Mouse (Mus musculus) neural tube, embryonic 13.5 days (tissue): Measurements from ENCODE around the gene Zbtb12. TPM values are rescaled to one million over a fixed set of nuclear protein-coding genes. Genes with fewer than 3 reads are reported as not detected.
"Not testable (repeated sequence)": the region's sequence is repeated elsewhere in the genome, so short reads cannot be mapped to it uniquely, and the experiment has no call there.

Source experiments
- ATAC-seq: fragments of 200-750 bp; cut with Nextera tagmentation; 2 replicates; pipeline ENCODE4 v1.8.0; 2017; ENCODE audit warnings: low read depth, mild to moderate bottlenecking, moderate TSS enrichment, moderate library complexity
- H3K27ac ChIP-seq: fragments of 300-500 bp; sonication (generic); replicated peaks from 2 replicates; pipeline ENCODE4 v1.5.1; 2015; ENCODE audit warnings: moderate library complexity, mild to moderate bottlenecking, inconsistent platforms
- H3K27me3 ChIP-seq: fragments of 300-500 bp; sonication (generic); 2 replicates; pipeline ENCODE4 v1.6.1; 2015; ENCODE audit warnings: mild to moderate bottlenecking, inconsistent platforms
- H3K36me3 ChIP-seq: fragments of 300-500 bp; sonication (generic); 2 replicates; pipeline ENCODE4 v1.6.1; 2015; ENCODE audit warnings: mild to moderate bottlenecking, inconsistent platforms
- H3K4me1 ChIP-seq: fragments of 300-500 bp; sonication (generic); replicated peaks from 2 replicates; pipeline ENCODE4 v1.6.1; 2015; ENCODE audit warnings: inconsistent platforms
- H3K4me2 ChIP-seq: fragments of 300-500 bp; sonication (generic); 2 replicates; pipeline ENCODE4 v1.6.1; 2015; ENCODE audit warnings: inconsistent platforms, mild to moderate bottlenecking, moderate library complexity
- H3K4me3 ChIP-seq: fragments of 300-500 bp; sonication (generic); 2 replicates; pipeline ENCODE4 v1.5.1; 2015; ENCODE audit warnings: mild to moderate bottlenecking, inconsistent platforms
- H3K9ac ChIP-seq: fragments of 300-500 bp; sonication (generic); 2 replicates; pipeline ENCODE4 v1.6.1; 2015; ENCODE audit warnings: moderate library complexity, mild to moderate bottlenecking, inconsistent platforms
- H3K9me3 ChIP-seq: fragments of 300-500 bp; sonication (generic); 2 replicates; pipeline ENCODE4 v1.6.1; 2016; ENCODE audit warnings: inconsistent platforms
- WGBS: fragments of 180-500 bp; shearing (Covaris S2); methylation state at CpG from one replicate; pipeline ENCODE4 v1.1.7; 2015; 5-methylcytosine and 5-hydroxymethylcytosine counted together
- polyA plus RNA-seq: library from polyadenylated mRNA; unstranded; fragments of >200 nt; fragmentation: Nextera tagmentation; extraction: Ambion mirVana; gene quantifications from 2 replicates; pipeline ENCODE4 v1.2.1, GENCODE M21; 2015

Gene Zbtb12
- 9.5 and 10.4 TPM in 2 replicates for polyA plus RNA-seq

DNA sequence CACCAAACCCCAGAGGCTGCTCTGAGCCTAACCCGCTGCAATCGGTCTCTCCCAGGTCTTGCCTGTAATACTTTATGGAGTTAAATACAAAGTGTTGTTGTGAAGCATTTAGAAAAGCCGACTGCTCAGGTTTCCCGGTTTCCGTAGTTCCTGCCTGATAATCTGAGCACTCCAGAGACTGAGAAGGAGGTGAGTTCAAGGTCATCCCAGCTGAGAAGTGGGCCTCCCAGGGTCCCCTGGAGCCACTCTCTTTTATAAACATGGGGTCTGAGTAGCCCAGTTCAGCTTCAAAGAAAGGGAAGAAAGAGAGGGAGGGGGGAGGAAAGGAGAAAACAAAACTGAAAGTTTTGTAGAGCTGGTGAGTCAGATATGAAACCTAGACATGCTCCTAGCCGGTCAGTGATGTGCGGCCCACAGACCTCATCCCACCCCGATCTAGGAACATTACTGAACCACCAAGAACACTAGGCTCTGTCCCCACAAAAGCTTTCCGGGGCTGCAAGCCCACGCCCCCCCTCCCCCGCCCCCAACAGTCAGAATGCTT is at the start of gene Zbtb12:
Gene Zbtb12, plus strand, starts transcription at position 148 of the 544 bp plus-strand sequence.
- WGBS, result 67% methylated on average over 11 of the region's 11 CpGs
- Histone ChIP-seq H3K36me3 (no peaks in the 10 kb centered on the region), H3K4me2 (no peak within 1 kb of the TSS), H3K9ac (no peak within 1 kb of the TSS), H3K27ac (no peak within 1 kb of the TSS), H3K4me1 (no peaks in the 10 kb centered on the region), H3K9me3 (no peaks in the 10 kb centered on the region), H3K4me3 (no peak within 1 kb of the TSS), H3K27me3 (peaks cover 12% of the 10 kb centered on the region)
- no peak for ATAC-seq

DNA sequence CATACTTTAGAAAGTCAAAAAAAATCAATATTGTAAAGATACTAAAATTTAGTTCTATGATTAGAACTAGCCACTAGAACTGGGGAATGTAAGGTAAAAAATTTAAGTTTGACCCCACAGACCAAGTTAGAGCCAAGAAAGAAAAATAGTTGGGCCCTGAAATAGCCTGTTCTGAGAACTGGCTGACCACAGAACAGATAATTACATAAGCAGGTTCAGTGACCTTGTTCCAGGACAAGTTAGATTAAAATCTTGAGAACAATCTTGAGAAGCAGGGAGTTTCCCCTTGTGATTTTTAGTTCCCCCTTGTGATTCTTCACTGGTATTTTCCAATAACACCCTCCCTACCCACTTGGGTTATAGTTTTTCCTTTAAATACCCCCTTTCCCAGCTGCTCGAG is 48.5 kb upstream of the Zbtb12 start:
- not testable (repeated sequence) for ATAC-seq, H3K27me3 ChIP-seq, H3K9ac ChIP-seq, H3K4me1 ChIP-seq, H3K27ac ChIP-seq, H3K4me3 ChIP-seq, H3K4me2 ChIP-seq, H3K9me3 ChIP-seq
- 94% methylated on average over 1 of the region's 1 CpGs for WGBS
- H3K36me3 ChIP-seq, result peaks cover 83% of the 10 kb centered on the region

DNA sequence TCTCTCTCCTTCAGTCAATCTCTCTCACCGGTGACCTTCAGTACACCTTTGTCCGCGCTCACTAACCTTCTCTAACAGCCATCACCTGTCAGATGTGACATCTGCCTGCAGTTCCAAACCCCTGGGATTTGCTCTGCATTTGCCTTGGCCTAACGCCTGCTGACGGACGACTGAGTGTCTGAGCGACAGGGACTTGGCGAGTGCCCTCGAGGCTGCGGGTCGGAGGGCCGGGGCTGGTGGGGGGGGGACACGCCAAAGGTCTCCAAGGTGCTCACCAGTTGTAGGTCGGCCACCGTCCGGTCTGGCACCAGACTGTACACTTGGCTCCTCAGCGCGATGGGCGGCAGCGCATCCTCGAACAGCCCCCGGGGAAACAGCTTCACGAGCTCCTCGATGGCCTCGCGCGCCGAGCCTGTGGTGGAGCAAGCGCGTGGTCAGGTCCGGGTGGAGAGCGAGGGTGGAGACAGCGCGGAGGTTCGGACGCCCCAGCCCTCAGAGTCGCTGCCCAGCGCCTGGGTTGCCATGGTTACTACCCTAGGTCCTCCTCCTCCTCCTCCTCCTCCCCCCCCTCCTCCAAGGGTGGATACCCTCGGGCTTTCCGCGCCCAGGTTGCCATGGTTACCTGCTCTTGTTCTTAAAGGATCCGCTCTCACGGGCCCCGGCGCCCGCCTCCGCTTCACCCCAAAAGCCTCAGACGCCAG is 43.0 kb upstream of the Zbtb12 start:
- WGBS, result 4% methylated on average over 48 of the region's 48 CpGs
- peak overlapping the region; percentile 82 for H3K27ac ChIP-seq
- H3K27me3 ChIP-seq, result no peaks in the 10 kb centered on the region
- peak; percentile 81 for ATAC-seq
- H3K4me3 ChIP-seq, result peak overlapping the region; percentile 84
- peak overlapping the region; percentile 77 for H3K9ac ChIP-seq
- H3K9me3 ChIP-seq, result no peaks in the 10 kb centered on the region
- H3K36me3 ChIP-seq, result peaks cover 64% of the 10 kb centered on the region
- peaks cover 30% of the 10 kb centered on the region for H3K4me1 ChIP-seq
- H3K4me2 ChIP-seq, result peak overlapping the region; percentile 100

DNA sequence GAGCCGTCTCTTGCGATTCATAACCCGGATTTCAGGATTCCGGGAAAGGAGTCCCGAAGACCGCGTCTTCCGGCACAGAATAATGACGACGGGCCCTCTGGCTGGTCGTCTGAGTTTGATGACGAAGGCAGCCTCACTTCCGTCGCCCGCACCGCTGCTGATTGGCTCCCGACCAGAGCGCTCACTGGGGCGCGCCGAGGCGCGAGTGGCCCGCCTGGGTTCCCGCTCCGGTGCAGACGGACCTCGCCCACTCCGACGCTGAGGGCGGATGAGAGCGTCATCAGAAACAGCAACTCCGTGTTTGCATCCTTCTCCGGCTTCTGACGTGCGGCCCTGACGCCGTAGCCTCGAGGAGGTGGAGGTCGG is 42.4 kb upstream of the Zbtb12 start, which contains the start of the genes Stk19 and Dxo:
Gene Stk19, minus strand, starts transcription at position 90 of the 366 bp plus-strand sequence.
Gene Dxo, plus strand, starts transcription at position 164 of the 366 bp plus-strand sequence.
- H3K36me3 ChIP-seq, result peaks cover 67% of the 10 kb centered on the region
- no peaks in the 10 kb centered on the region for H3K9me3 ChIP-seq
- peaks cover 30% of the 10 kb centered on the region for H3K4me1 ChIP-seq
- H3K9ac ChIP-seq, result peak within 1 kb of the TSS; percentile 77
- peak within 1 kb of the TSS; percentile 100 for H3K4me2 ChIP-seq
- ATAC-seq, result peak; percentile 95
- H3K27ac ChIP-seq, result peak within 1 kb of the TSS; percentile 82
- H3K4me3 ChIP-seq, result peak within 1 kb of the TSS; percentile 84
- no peaks in the 10 kb centered on the region for H3K27me3 ChIP-seq
- under 1% methylated on average over 40 of the region's 40 CpGs for WGBS

DNA sequence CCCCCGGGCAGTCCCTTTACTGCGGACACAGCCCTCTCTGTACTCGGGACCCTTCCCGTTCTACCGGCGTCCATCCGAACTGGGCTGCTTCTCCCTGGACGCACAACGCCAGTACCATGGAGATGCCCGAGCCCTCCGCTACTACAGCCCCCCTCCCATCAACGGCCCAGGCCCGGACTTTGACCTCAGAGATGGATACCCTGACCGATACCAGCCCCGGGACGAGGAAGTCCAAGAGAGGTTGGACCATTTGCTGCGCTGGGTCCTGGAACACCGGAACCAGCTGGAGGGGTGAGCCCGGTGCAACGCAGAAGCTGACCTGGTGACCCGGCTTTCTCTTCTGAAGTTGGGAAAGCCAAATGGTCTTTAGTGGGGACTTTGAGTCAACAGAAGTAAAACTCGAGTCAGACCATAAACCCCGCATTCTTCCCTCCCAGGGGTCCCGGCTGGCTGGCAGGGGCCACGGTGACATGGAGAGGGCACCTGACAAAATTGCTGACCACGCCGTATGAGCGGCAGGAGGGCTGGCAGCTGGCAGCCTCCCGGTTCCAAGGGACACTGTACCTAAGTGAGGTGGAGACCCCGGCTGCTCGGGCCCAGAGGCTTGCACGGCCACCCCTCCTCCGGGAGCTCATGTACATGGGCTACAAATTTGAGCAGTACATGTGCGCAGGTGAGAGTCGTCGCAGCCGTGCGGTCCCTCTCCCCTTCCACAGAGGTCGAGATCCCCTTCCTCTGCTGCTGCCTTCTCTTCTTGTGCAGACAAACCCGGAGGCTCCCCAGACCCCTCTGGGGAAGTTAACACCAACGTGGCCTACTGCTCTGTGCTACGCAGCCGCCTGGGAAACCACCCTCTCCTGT is 41.6 kb upstream of the Zbtb12 start:
- no peaks in the 10 kb centered on the region for H3K9me3 ChIP-seq
- WGBS, result 34% methylated on average over 42 of the region's 43 CpGs

DNA sequence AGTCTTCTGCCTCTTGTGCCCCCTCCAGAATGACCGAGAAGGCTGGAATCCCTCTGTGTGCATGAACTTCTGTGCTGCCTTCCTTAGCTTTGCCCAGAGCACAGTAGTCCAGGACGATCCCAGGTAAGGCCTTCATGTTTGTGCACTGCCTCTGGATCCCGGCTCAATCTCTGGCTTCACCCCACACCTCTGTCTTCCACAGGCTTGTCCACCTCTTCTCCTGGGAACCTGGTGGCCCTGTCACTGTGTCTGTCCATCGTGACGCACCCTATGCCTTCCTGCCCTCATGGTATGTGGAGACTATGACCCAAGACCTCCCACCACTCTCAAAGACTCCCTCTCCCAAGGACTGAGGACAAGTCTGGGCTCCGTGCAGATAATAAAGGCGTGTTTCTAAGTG is 40.5 kb upstream of the Zbtb12 start:
- H3K27me3 ChIP-seq, result no peaks in the 10 kb centered on the region
- 91% methylated on average over 7 of the region's 7 CpGs for WGBS
- H3K27ac ChIP-seq, result no peak overlapping the region
- no peak overlapping the region for H3K4me2 ChIP-seq
- H3K36me3 ChIP-seq, result peaks cover 67% of the 10 kb centered on the region
- peaks cover 30% of the 10 kb centered on the region for H3K4me1 ChIP-seq
- H3K9ac ChIP-seq, result no peak overlapping the region
- no peak for ATAC-seq
- H3K4me3 ChIP-seq, result no peak overlapping the region; the same call in 1 of the 2 replicates
- H3K9me3 ChIP-seq, result no peaks in the 10 kb centered on the region

More for the DNA sequence above, 41.6 kb upstream of the Zbtb12 start:
- Histone ChIP-seq H3K4me2 (peak overlapping the region; percentile 100), H3K9ac (peak overlapping the region; percentile 77), H3K27me3 (no peaks in the 10 kb centered on the region), H3K4me1 (peaks cover 30% of the 10 kb centered on the region), H3K36me3 (peaks cover 67% of the 10 kb centered on the region), H3K27ac (peak overlapping the region; percentile 82), H3K4me3 (peak overlapping the region; percentile 84)
- peak; percentile 6; the same call in 1 of the 2 replicates for ATAC-seq

DNA sequence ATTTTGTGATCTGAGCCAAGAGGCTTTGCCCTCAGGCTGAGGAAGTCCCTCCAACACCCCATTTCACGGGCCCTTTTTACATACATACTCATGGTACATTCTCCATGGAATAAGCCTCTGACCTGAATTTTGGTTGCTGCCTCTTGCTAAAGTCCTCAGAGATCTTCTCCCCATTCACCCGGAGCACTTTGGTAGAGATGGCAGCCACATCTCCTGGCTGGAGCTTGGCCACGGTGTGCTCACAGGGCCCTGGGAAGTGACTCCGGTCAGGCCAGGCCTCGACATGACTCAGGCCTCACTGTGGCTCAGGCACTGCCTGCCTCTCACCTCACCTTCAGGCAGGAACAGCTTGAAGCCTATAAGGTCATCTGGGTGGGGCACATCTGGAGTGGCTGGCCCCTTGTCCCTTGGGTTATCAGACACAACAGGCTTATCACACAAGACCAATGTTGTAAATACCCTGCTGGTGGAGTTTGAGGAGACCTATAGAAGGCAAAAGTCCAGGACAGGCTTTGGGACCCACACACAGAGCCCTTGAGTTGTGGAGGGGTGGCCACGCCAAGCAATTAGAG is 38.5 kb upstream of the Zbtb12 start:
- no peaks in the 10 kb centered on the region for H3K27me3 ChIP-seq
- no peak overlapping the region for H3K4me3 ChIP-seq
- 86% methylated on average over 6 of the region's 6 CpGs for WGBS
- no peaks in the 10 kb centered on the region for H3K9me3 ChIP-seq
- no peak overlapping the region for H3K9ac ChIP-seq
- ATAC-seq, result no peak
- peaks cover 23% of the 10 kb centered on the region for H3K4me1 ChIP-seq
- no peak overlapping the region for H3K4me2 ChIP-seq
- peaks cover 78% of the 10 kb centered on the region for H3K36me3 ChIP-seq
- H3K27ac ChIP-seq, result no peak overlapping the region

DNA sequence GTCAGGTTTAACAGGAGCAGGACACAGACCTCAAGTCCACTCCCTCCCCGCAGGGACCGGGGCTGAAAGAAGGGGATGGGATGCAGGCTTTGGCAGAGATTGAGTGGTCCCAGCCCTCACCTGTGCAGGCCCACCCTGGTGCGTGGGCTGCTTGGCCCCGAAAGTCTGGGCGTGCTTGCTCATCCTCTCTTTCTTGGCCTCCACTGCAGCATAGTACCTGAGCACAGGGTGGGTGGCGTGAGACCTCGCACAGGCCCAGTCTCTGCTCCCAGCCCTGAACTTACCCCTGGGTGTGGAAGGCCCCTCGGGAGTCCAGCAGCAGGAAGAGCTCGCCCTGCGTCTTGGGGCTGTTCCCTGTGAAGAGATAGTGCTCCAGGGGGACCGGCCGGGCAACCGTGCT is 34.4 kb upstream of the Zbtb12 start:
- H3K4me2 ChIP-seq, result no peak overlapping the region
- no peaks in the 10 kb centered on the region for H3K27me3 ChIP-seq
- H3K9ac ChIP-seq, result no peak overlapping the region
- peaks cover 12% of the 10 kb centered on the region for H3K4me1 ChIP-seq
- ATAC-seq, result no peak
- H3K27ac ChIP-seq, result no peak overlapping the region
- peaks cover 82% of the 10 kb centered on the region for H3K36me3 ChIP-seq
- H3K4me3 ChIP-seq, result no peak overlapping the region
- H3K9me3 ChIP-seq, result no peaks in the 10 kb centered on the region
- 94% methylated on average over 13 of the region's 13 CpGs for WGBS

DNA sequence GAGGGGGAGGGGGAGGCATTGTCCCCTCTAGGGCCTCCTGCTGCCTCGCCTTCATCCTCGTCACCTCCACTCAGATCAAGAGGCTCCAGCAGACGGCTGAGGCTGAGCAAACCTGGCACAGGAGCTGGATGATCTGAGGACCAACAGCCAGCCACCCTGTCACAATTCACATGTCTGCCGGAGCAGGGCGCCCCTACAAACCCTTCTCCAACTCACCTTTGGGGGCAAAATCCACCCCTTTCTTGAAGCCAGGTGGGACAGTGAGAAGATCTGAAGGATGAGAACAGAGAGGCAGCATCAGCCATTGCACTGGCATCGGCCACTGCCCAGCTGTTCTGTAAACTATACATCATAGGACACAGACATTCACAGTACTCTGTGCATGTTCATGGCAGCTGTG is 32.1 kb upstream of the Zbtb12 start:
- H3K27me3 ChIP-seq, result no peaks in the 10 kb centered on the region
- H3K4me3 ChIP-seq, result no peak overlapping the region
- peaks cover 26% of the 10 kb centered on the region for H3K4me1 ChIP-seq
- H3K27ac ChIP-seq, result no peak overlapping the region
- no peak overlapping the region for H3K9ac ChIP-seq
- peaks cover 64% of the 10 kb centered on the region for H3K36me3 ChIP-seq
- no peak overlapping the region for H3K4me2 ChIP-seq
- no peak for ATAC-seq
- no peaks in the 10 kb centered on the region for H3K9me3 ChIP-seq
- WGBS, result 93% methylated on average over 6 of the region's 6 CpGs

DNA sequence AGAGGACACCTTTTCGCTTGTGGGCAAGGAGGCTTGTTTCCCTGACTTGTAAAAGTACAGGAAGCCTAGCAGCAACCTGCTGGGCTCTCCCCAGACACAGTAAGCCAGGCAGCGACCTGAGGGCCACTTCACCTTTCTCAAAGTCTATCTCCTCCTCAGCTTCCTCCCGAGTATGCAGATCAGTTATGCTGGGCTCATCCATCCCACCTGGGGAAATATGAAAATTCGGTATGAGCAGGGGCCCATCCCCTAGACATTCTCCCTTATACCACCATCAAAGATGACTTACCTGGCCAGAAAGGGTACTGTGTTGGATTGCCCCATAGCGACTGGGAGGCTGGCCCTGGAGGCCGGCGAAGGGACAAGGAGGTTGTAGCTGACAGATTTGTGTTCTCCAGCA is 31.7 kb upstream of the Zbtb12 start:
- 92% methylated on average over 7 of the region's 7 CpGs for WGBS
- no peak overlapping the region for H3K4me3 ChIP-seq
- no peak overlapping the region for H3K27ac ChIP-seq
- peaks cover 26% of the 10 kb centered on the region for H3K4me1 ChIP-seq
- no peaks in the 10 kb centered on the region for H3K27me3 ChIP-seq
- no peak for ATAC-seq
- H3K9ac ChIP-seq, result no peak overlapping the region
- peaks cover 64% of the 10 kb centered on the region for H3K36me3 ChIP-seq
- H3K4me2 ChIP-seq, result no peak overlapping the region
- H3K9me3 ChIP-seq, result no peaks in the 10 kb centered on the region

DNA sequence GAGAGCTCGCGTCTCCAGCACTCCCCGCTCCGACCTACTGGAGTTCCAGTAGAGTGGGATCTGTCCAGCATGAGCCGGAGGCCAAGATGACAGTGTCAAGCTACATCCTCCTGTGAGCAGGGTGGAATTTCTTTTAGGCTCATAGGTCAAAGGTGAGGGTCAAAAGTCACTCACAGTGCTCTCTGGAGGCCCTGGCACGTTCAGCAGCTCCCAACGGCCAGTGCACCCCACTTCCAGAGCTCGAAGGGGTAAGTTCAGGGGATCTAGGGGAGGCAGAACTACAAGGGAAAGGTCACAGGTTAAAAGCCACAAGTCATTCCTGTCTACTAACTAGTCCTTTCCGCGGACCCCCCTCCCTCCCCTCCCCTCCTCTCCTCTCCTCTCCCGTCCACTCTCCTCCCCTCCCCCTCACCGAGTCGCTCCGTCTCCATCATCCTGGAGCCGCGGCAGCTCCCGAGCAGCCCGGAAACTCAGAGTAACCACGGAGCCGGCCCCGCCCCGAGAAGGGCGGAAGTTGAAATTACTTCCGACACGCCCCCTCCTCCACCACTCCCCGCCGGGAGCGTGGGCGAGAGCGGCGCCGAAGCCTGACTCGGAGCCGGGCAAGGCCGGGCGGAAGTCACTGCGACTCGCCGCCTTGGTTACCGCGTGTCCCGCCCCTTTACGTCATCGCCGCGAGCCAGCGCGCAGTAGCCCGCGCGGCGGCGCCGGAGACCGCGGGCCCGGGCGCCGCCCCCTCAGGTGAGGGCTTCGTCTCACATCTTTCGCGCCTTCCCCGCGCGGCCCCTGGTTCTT is 29.4 kb upstream of the Zbtb12 start, which contains the start of the genes Skiv2l and Nelfe:
Gene Skiv2l, minus strand, starts transcription at position 489 of the 795 bp plus-strand sequence.
Gene Nelfe, plus strand, starts transcription at position 670 of the 795 bp plus-strand sequence.
- peak within 1 kb of the TSS; percentile 93 for H3K9ac ChIP-seq
- peaks cover 64% of the 10 kb centered on the region for H3K36me3 ChIP-seq
- under 1% methylated on average over 65 of the region's 65 CpGs for WGBS
- no peaks in the 10 kb centered on the region for H3K9me3 ChIP-seq
- H3K27me3 ChIP-seq, result no peaks in the 10 kb centered on the region
- peaks cover 26% of the 10 kb centered on the region for H3K4me1 ChIP-seq
- peak within 1 kb of the TSS; percentile 39; the same call in 1 of the 2 replicates for H3K27ac ChIP-seq
- H3K4me2 ChIP-seq, result peak within 1 kb of the TSS; percentile 97
- H3K4me3 ChIP-seq, result peak within 1 kb of the TSS; percentile 89
- ATAC-seq, result peak; percentile 98
